Mouse (Mus musculus) gonadal fat pad, adult 2 months (tissue): ENCODE data around the gene Pknox2. TPM values are rescaled to one million over a fixed set of nuclear protein-coding genes. Genes with fewer than 3 reads are reported as not detected.

Source experiments
- DNase-seq: peaks from one replicate; pipeline ENCODE4 v3.0.0-alpha.2; 2012; ENCODE audit warnings: low read depth
- polyA plus RNA-seq: library from polyadenylated mRNA; depleted of rRNA; stranded (reverse); fragments of >200 nt; gene quantifications from 2 replicates; pipeline ENCODE4 v1.2.3, GENCODE M21; 2012

Gene Pknox2
- polyA plus RNA-seq, 1 experiment = 4.9 TPM

GRCm38 (mm10) chr9:37101059-37101940, 45.9 kb downstream of the Pknox2 start:
- no peak for DNase-seq

- no peak for DNase-seq
Measured at GRCm38 (mm10) chr9:37099595-37099994, 47.6 kb downstream of the Pknox2 start.

DNA sequence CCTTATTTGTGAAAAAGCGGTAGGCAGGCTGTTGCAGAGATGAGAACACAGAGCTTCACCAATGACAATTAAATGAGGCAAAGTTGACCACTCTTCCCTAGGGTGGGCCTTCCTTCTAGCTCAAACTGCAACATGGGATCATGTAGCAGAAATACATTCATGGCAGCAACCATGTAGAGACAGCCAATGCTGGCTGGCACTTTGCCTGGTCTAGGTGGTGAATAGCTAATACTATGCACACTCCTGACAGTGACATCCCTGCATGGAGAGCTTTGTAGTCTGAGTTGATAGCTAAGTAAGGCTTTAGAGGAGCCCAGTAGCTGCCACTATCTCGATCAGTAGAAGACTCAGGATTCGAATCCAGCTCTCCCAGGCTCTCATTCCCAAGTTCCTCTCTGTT, 48.6 kb downstream of the Pknox2 start:
- DNase-seq = no peak

DNA sequence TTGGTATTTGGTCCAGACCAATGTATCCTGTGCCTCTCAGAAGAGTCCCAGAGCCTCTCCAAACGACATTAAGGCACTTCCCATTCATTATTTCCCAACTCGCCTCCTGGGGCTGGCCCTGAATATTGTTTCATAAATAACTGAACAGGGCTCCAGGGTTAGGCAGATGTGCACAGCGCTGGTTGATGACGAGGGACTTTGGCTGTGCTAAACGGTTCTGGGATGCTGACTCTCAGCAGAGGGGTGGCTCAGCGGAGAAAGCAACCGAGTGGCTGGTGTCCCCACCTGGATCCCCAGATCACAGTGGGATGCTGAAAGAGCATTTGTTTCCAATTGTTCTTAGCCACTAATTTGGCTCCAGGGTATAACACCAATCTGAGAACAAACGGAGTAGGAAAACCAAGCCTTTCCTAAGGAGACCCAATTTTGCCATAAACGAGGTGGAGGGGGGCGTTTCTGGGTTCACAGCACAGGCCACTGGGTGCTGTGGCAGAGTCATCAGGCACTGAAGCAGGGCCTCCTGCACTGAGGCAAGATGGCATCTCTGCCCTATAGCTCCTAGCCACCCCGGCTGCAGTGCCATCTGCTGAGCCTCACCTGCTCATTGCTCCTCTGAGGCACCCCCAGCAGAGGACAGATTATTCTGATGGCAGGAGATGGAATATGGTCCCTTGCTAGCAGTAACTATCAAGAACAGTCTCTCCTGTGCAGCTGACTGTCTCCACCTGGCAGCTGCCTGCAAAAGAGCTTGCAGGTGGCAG, 52.8 kb downstream of the Pknox2 start:
- DNase-seq = no peak

DNA sequence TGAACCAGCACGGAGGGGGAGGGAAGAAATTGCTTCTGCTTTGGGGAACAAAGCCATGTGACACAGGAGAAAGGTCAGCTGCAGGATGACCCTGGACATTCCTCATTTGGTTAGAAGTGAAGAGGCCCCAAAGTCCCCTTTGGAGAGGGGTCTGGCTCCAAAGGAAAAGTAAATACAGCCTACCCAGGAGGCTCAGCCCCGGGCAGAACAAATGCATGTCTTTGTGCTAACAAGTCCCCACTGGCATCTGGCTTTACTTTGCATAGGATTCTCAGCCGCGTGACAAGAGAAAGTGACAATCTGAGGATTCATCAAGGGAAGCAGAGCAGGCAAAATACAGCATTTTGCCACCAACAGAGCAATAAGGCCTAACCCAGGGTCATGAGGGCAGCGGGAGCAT, 54.1 kb downstream of the Pknox2 start:
- no peak for DNase-seq

DNA sequence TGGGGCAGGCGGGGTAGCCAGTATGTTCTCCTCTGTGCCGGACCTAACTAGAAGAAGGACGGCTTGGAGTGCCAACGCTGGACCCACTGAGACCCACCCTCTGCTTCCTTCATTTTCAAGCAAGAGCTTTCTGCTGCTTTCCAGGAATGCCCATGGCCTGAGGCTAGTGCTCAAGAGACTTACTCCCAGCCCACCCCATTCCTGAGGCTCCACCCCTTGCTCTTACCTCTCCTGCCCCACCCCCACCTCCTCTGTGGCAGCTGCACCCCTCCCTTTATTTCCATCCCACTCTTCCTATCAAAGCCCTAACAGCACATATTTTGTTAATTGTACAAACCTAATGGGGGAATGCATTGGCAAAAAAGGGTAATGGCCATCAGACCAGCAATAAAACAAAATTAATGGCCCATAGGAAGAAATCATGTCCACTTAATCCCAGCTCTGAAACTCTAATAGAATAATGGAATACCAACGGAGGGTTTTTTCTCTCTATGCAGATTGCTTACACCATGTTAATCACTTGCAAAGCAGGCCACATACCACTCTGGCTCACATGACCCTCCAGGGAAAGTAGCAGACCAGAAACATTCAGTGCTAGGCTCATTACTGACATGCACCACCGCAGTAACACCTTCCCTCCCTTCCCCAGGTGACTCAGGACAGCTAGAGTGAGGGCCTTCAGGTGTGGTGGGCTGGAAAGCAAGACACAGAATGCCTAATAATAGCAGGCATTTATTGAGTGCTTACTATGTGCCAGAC, 57.1 kb downstream of the Pknox2 start:
- DNase-seq = no peak

GRCm38 (mm10) chr9:37085370-37085769, 61.8 kb downstream of the Pknox2 start:
- DNase-seq = no peak

- DNase-seq = no peak
Measured at GRCm38 (mm10) chr9:37082246-37082645, 65.0 kb downstream of the Pknox2 start.

- no peak for DNase-seq
Measured at GRCm38 (mm10) chr9:37080309-37080708, 66.9 kb downstream of the Pknox2 start.

GRCm38 (mm10) chr9:37077063-37077418, 70.2 kb downstream of the Pknox2 start:
- DNase-seq = no peak

- DNase-seq = no peak
Measured at GRCm38 (mm10) chr9:37076386-37077062, 70.7 kb downstream of the Pknox2 start.

GRCm38 (mm10) chr9:37075903-37076302, 71.3 kb downstream of the Pknox2 start:
- DNase-seq = no peak

- DNase-seq = no peak
Measured at GRCm38 (mm10) chr9:37069391-37070312, 77.6 kb downstream of the Pknox2 start.

DNA sequence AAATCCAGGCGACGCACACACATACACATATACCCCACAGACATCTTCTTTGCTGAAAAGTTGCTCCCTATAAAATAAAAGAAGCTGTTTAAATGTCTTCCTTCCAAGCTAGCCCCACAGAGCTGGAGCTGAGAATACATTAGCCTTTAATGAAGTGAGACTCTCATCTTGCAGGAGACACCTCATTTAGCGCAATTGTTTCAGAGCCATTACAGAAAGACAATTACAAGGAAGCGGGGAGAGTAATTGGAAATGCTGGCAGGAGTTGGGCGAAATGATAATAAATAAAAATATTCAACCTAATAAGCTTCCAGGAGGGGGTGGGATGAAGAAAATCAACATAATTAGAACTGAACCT, 79.8 kb downstream of the Pknox2 start:
- no peak for DNase-seq

DNA sequence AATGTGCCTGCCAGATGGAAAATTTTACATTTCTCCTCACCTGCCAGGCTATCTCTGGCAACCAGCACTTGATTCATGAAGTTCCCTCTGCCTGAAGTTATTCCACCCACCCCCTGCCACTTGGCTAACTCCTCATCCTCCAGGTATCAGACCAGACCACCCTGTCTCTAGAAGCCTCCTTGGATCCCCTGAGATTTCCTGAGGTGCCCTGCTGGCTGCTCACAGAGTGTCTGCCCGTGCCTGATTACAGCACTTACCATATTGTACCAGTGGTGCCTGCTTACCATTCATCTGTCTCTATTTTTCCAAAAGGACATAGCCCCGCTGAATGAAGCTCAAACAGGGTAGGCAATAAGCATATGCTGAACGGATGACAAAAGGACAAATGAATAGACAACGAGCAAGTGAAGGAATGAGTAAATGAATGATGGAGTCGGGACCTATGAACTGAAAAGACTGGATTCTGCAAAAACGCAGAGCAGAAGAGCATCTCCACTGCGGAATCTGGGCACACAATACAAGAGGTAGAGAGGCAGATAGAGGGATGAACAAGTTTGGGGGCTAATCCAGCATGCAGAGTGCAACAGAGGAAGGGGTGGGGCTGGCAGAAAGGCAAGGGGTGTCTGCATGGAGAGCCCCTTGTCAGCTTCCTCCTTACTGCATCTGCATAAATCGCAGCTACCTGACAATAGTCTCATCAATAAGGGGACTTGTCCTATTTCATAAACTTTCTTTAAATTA, 80.3 kb downstream of the Pknox2 start:
- DNase-seq = no peak

DNA sequence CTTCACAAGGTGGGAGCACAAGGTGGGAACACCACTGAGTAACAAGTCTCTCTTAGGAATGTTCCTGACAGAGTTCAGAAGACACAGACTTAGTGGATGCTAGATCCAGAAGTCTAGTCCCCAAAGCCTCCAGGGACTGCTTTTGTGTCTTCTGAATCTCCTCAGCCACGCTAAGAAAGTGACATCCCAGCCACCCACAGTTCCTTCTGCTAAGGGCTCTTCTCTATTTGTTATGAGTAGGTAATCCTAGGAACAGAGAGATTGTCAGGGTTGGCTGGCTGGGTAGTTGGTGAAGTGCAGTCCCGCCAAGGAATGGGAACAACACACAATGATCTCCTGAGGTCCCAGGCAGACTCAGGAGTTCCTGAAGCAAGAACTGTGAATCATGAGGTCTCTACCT, 85.6 kb downstream of the Pknox2 start:
- no peak for DNase-seq

- DNase-seq = no peak
Measured at GRCm38 (mm10) chr9:37054703-37055102, 92.5 kb downstream of the Pknox2 start.

- no peak for DNase-seq
Measured at GRCm38 (mm10) chr9:37053601-37054512, 93.3 kb downstream of the Pknox2 start.

DNA sequence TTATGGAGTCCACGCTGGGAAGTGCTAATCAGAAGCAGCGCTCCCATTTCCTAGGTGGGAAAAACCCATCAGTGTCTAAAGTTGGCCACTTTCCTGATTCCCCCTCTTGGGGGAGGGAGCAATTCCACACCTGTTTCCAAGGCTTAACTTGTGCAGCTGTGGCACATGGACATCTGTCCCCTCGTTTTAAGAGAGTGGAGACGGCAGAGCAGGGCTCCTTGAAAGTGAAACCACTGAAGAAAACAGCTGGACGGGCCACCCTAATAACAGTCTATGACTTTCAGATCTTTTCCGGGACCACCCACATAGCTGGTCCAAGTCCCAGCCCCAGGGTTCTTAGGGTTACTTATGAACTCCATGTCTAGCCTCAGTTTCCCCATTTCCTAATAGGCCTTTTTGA, 94.2 kb downstream of the Pknox2 start:
- no peak for DNase-seq
